Mouse (Mus musculus) neural tube, embryonic 13.5 days (tissue): ENCODE measurements around the gene Mok. TPM values are rescaled to one million over a fixed set of nuclear protein-coding genes. Genes with fewer than 3 reads are reported as not detected.
"Not testable (repeated sequence)": the region's sequence is repeated elsewhere in the genome, so short reads cannot be mapped to it uniquely, and the experiment has no call there.

Source experiments
- ATAC-seq: fragments of 200-750 bp; cut with Nextera tagmentation; 2 replicates; pipeline ENCODE4 v1.8.0; 2017; ENCODE audit warnings: low read depth, mild to moderate bottlenecking, moderate TSS enrichment, moderate library complexity
- H3K27ac ChIP-seq: fragments of 300-500 bp; sonication (generic); replicated peaks from 2 replicates; pipeline ENCODE4 v1.5.1; 2015; ENCODE audit warnings: moderate library complexity, mild to moderate bottlenecking, inconsistent platforms
- H3K27me3 ChIP-seq: fragments of 300-500 bp; sonication (generic); 2 replicates; pipeline ENCODE4 v1.6.1; 2015; ENCODE audit warnings: mild to moderate bottlenecking, inconsistent platforms
- H3K36me3 ChIP-seq: fragments of 300-500 bp; sonication (generic); 2 replicates; pipeline ENCODE4 v1.6.1; 2015; ENCODE audit warnings: mild to moderate bottlenecking, inconsistent platforms
- H3K4me1 ChIP-seq: fragments of 300-500 bp; sonication (generic); replicated peaks from 2 replicates; pipeline ENCODE4 v1.6.1; 2015; ENCODE audit warnings: inconsistent platforms
- H3K4me2 ChIP-seq: fragments of 300-500 bp; sonication (generic); 2 replicates; pipeline ENCODE4 v1.6.1; 2015; ENCODE audit warnings: inconsistent platforms, mild to moderate bottlenecking, moderate library complexity
- H3K4me3 ChIP-seq: fragments of 300-500 bp; sonication (generic); 2 replicates; pipeline ENCODE4 v1.5.1; 2015; ENCODE audit warnings: mild to moderate bottlenecking, inconsistent platforms
- H3K9ac ChIP-seq: fragments of 300-500 bp; sonication (generic); 2 replicates; pipeline ENCODE4 v1.6.1; 2015; ENCODE audit warnings: moderate library complexity, mild to moderate bottlenecking, inconsistent platforms
- H3K9me3 ChIP-seq: fragments of 300-500 bp; sonication (generic); 2 replicates; pipeline ENCODE4 v1.6.1; 2016; ENCODE audit warnings: inconsistent platforms
- WGBS: fragments of 180-500 bp; shearing (Covaris S2); methylation state at CpG from one replicate; pipeline ENCODE4 v1.1.7; 2015; 5-methylcytosine and 5-hydroxymethylcytosine counted together
- polyA plus RNA-seq: library from polyadenylated mRNA; unstranded; fragments of >200 nt; fragmentation: Nextera tagmentation; extraction: Ambion mirVana; gene quantifications from 2 replicates; pipeline ENCODE4 v1.2.1, GENCODE M21; 2015

The Mok gene
- polyA plus RNA-seq, 1 experiment from 2014 or later, result 10.8 TPM

DNA sequence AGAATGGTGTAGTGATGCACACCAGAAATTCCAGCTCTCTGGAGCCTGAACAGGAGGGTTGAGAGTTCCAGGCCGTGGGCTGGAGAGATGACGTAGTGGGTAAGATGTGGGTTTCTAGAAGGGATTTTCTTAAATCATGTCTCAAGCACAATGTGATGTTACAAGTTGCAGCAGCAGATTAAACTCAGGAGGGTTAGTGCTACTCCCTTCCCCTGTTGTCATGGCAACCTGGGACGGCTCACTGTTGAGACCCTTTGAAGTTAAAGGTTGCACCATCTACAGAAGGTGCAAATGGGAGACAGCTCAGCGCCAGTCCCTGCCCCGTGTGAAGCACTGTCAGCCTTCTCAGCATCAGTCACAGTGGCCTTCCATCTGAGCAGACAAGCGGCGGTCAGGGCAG is 20.5 kb upstream of the Mok start:
- no peaks in the 10 kb centered on the region for H3K9me3 ChIP-seq
- H3K4me3 ChIP-seq, result no peak overlapping the region
- peaks cover 54% of the 10 kb centered on the region for H3K36me3 ChIP-seq
- no peak overlapping the region for H3K4me2 ChIP-seq
- ATAC-seq, result no peak
- H3K27ac ChIP-seq, result no peak overlapping the region
- no peak overlapping the region for H3K9ac ChIP-seq
- WGBS, result 48% methylated on average over 7 of the region's 7 CpGs
- no peaks in the 10 kb centered on the region for H3K4me1 ChIP-seq
- no peaks in the 10 kb centered on the region for H3K27me3 ChIP-seq

GRCm38 (mm10) chr12:110860293-110860692 is 19.6 kb upstream of the Mok start:
- Histone ChIP-seq H3K9me3 (no peaks in the 10 kb centered on the region), H3K27me3 (no peaks in the 10 kb centered on the region), H3K36me3 (peaks cover 54% of the 10 kb centered on the region), H3K4me1 (no peaks in the 10 kb centered on the region), H3K4me2 (no peak overlapping the region), H3K27ac (no peak overlapping the region), H3K9ac (no peak overlapping the region), H3K4me3 (no peak overlapping the region)
- ATAC-seq, result no peak

GRCm38 (mm10) chr12:110858681-110859080 is 17.9 kb upstream of the Mok start:
- H3K9ac ChIP-seq, ATAC-seq, H3K27ac ChIP-seq, H3K4me2 ChIP-seq, H3K4me1 ChIP-seq, H3K4me3 ChIP-seq, H3K27me3 ChIP-seq, H3K9me3 ChIP-seq: not testable (repeated sequence)
- peaks cover 47% of the 10 kb centered on the region for H3K36me3 ChIP-seq
- 95% methylated on average over 15 of the region's 15 CpGs for WGBS

GRCm38 (mm10) chr12:110857196-110857595 is 16.5 kb upstream of the Mok start:
- no peak overlapping the region for H3K4me2 ChIP-seq
- H3K27me3 ChIP-seq, result no peaks in the 10 kb centered on the region
- H3K4me3 ChIP-seq, result no peak overlapping the region
- no peaks in the 10 kb centered on the region for H3K4me1 ChIP-seq
- H3K36me3 ChIP-seq, result peaks cover 40% of the 10 kb centered on the region
- H3K9ac ChIP-seq, result no peak overlapping the region
- 92% methylated on average over 7 of the region's 7 CpGs for WGBS
- ATAC-seq, result no peak
- H3K27ac ChIP-seq, result no peak overlapping the region
- no peaks in the 10 kb centered on the region for H3K9me3 ChIP-seq

DNA sequence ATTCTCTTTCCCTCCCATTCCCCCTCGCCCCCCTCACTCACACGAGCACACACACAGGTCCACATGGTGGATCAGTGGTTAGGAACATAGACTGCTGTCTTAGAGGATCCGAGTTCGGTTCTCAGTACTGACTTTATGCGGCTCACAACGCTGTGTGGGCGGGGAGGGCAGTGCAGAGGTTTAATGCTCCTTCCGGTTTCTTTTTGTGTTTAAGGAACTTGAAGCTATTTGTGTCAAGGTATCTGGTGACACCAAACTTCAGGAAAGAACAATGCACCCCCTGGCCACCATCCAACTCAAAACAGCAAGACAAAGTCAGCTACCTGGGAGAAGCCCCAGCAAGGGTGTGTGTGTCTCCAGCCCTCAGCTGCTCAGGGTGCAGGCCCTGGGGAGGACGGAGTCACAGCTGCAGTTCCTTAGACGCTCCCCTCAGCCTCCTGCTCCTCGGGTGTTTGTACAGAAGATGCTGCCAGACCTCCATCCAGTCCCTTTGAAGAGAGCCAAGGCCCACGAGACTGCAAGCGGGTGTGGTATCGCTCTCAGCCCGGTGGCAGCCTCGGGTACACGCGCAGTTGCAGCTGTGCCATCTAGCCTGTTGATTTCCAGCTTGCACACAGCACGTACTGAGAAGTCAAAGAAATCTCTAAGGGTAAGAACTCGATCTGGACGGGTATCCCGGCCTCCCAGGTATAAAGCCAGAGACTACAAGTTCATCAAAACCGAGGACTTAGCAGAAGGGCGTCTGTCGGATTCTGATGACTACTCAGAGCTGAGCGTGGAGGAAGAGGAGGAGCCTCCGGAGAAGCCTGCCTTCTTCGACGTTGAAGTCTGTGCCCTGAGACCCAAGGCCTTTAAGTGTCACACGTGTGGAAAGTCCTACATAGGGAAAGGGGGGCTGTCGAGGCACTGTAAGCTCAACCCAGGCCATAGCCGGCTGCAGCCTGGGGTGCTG is 14.3 kb upstream of the Mok start:
- Histone ChIP-seq H3K4me1 (peaks cover 13% of the 10 kb centered on the region), H3K27ac (no peak overlapping the region), H3K4me3 (no peak overlapping the region), H3K36me3 (peaks cover 29% of the 10 kb centered on the region), H3K9ac (no peak overlapping the region), H3K27me3 (no peaks in the 10 kb centered on the region), H3K9me3 (no peaks in the 10 kb centered on the region), H3K4me2 (no peak overlapping the region)
- no peak for ATAC-seq
- WGBS, result 88% methylated on average over 32 of the region's 32 CpGs

GRCm38 (mm10) chr12:110851923-110852322 is 11.2 kb upstream of the Mok start:
- no peak overlapping the region for H3K4me2 ChIP-seq
- 0 out of 2 replicates have a peak, but pooled peaks cover 5% of the 10 kb centered on the region for H3K27me3 ChIP-seq
- H3K4me1 ChIP-seq, result peaks cover 16% of the 10 kb centered on the region
- H3K36me3 ChIP-seq, result peaks cover 17% of the 10 kb centered on the region
- no peak overlapping the region for H3K9ac ChIP-seq
- H3K9me3 ChIP-seq, result no peaks in the 10 kb centered on the region
- no peak for ATAC-seq
- WGBS, result 91% methylated on average over 1 of the region's 1 CpGs
- no peak overlapping the region for H3K27ac ChIP-seq
- H3K4me3 ChIP-seq, result no peak overlapping the region

DNA sequence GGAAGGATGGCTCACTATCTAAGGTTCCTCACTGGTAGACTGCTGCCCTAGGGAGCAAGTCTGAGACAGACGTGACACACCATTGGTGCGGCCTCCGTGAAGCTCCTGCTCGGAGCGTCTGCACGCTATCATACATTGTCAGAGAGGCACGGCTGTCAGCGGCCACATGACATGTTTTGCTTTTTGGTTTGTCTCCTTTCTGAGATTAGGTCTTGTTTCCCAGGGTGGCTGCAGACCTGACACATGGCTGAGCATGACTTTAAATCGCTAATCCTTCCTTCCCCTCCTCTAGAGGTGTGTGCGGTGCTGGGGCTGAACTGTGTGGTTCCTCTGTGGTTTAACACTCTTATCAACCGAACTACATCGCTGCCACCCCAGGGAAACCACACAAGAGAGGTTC is 10.7 kb upstream of the Mok start:
- peaks cover 17% of the 10 kb centered on the region for H3K4me1 ChIP-seq
- H3K9ac ChIP-seq, result no peak overlapping the region
- no peak overlapping the region for H3K4me3 ChIP-seq
- ATAC-seq, result no peak
- no peak overlapping the region for H3K27ac ChIP-seq
- H3K27me3 ChIP-seq, result peaks cover 8% of the 10 kb centered on the region
- H3K36me3 ChIP-seq, result peaks cover 15% of the 10 kb centered on the region
- peak overlapping the region; percentile 75 for H3K4me2 ChIP-seq
- no peaks in the 10 kb centered on the region for H3K9me3 ChIP-seq
- 89% methylated on average over 12 of the region's 12 CpGs for WGBS

DNA sequence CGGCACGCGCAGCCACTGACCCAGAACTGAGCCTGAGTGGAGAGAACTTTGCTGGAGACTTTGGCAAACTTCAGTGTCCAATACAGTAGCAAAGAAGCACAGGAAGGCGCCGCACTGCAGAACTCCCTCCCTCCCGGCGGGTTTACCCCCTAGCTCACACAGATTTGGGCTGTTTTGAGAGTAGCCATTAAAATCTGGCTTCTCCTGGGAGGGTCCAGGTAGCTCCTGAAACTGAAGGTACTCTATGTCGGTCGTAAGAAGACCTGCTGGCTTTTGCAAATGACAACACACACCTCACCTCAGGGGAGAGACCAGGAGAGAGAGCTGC is 10.2 kb upstream of the Mok start:
- H3K9ac ChIP-seq, result peak overlapping the region; percentile 92
- peak overlapping the region; percentile 85 for H3K4me3 ChIP-seq
- H3K27me3 ChIP-seq, result peaks cover 13% of the 10 kb centered on the region
- 15% methylated on average over 9 of the region's 9 CpGs for WGBS
- no peak overlapping the region; the same call in 1 of the 2 replicates for H3K27ac ChIP-seq
- peak overlapping the region; percentile 75 for H3K4me2 ChIP-seq
- H3K36me3 ChIP-seq, result peaks cover 10% of the 10 kb centered on the region
- H3K9me3 ChIP-seq, result no peaks in the 10 kb centered on the region
- ATAC-seq, result no peak
- H3K4me1 ChIP-seq, result peaks cover 22% of the 10 kb centered on the region

GRCm38 (mm10) chr12:110850010-110850928 is 9.5 kb upstream of the Mok start, which contains the start of gene Zfp839:
Gene Zfp839, plus strand, starts transcription at chr12:110850253.
- H3K27me3 ChIP-seq, result peaks cover 19% of the 10 kb centered on the region
- peaks cover 4% of the 10 kb centered on the region for H3K36me3 ChIP-seq
- peak within 1 kb of the TSS; percentile 92 for H3K9ac ChIP-seq
- no peaks in the 10 kb centered on the region for H3K9me3 ChIP-seq
- under 1% methylated on average over 87 of the region's 89 CpGs for WGBS
- peak; percentile 87 for ATAC-seq
- peak within 1 kb of the TSS; percentile 73 for H3K27ac ChIP-seq
- peak within 1 kb of the TSS; percentile 75 for H3K4me2 ChIP-seq
- peaks cover 28% of the 10 kb centered on the region for H3K4me1 ChIP-seq
- H3K4me3 ChIP-seq, result peak within 1 kb of the TSS; percentile 85

GRCm38 (mm10) chr12:110846191-110846765 is 5.5 kb upstream of the Mok start:
- Histone ChIP-seq H3K4me2 (peak overlapping the region; percentile 60), H3K36me3 (no peaks in the 10 kb centered on the region), H3K9ac (peak overlapping the region; percentile 61), H3K27ac (no peak overlapping the region), H3K9me3 (no peaks in the 10 kb centered on the region), H3K4me1 (peaks cover 39% of the 10 kb centered on the region), H3K4me3 (peak overlapping the region; percentile 44), H3K27me3 (peaks cover 34% of the 10 kb centered on the region)
- ATAC-seq, result no peak
- WGBS, result 67% methylated on average over 6 of the region's 6 CpGs

DNA sequence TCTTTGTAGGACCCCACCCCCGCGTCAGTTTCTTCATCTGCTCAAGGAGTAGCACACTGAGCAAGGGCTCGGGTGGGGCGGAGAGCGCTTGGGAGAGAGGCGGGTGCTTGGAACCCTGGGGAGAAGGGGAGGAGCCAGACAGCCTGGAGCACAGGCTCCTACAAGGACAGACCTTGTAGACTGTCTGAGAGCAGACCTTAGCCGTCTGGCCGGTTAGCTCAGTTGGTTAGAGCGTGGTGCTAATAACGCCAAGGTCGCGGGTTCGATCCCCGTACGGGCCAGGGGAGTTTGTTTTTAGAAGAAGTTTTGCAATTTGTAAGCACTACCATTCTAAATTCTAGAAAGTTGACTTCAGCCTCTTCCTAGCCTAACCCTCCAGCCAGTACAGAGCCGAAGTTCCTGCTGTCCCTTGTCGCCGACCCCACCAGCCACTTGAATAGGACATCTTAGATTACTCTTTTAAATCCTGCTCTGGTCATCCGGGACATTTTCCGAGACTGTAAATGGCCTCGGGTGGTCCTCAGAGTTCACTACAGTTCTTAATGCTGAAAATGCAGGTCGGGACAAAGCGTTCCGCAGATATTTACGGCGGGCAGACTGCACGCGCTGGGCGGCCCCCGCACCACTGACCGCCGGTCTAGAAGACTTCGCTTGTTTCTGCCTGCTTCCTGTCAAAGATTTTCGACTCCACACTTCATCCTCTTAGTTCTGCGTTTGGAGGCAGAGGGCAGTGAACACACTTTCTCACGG is 4.6 kb upstream of the Mok start:
- Histone ChIP-seq H3K4me3 (peak overlapping the region; percentile 44), H3K27me3 (peaks cover 34% of the 10 kb centered on the region), H3K27ac (peak overlapping the region; percentile 23; the same call in 1 of the 2 replicates), H3K9ac (peak overlapping the region; percentile 63), H3K4me1 (peaks cover 31% of the 10 kb centered on the region), H3K4me2 (peak overlapping the region; percentile 60), H3K9me3 (no peaks in the 10 kb centered on the region), H3K36me3 (no peaks in the 10 kb centered on the region)
- ATAC-seq, result peak; percentile 58
- under 1% methylated on average over 36 of the region's 36 CpGs for WGBS
